Mouse (Mus musculus): Measurements from ENCODE around the gene Rasgef1b.

Rasgef1b gene

GRCm38 (mm10) chr5:99402784-99403183 lies 326.1 kb downstream of the Rasgef1b start:
- no peak for DNase-seq (ENCODE audit: low spot score in 2 of 2)

GRCm38 (mm10) chr5:99402297-99402696 lies 326.6 kb downstream of the Rasgef1b start:
- DNase-seq (ENCODE audit: low spot score in 2 of 2), result no peak

GRCm38 (mm10) chr5:99399855-99400626 lies 328.8 kb downstream of the Rasgef1b start:
- DNase-seq (ENCODE audit: low spot score in 2 of 2), result no peak

GRCm38 (mm10) chr5:99398472-99399070 lies 330.3 kb downstream of the Rasgef1b start:
- DNase-seq (ENCODE audit: low spot score in 2 of 2), result no peak

- no peak for DNase-seq (ENCODE audit: low spot score in 2 of 2)
Observed at GRCm38 (mm10) chr5:99394578-99394977, 334.3 kb downstream of the Rasgef1b start.

- DNase-seq (ENCODE audit: low spot score in 2 of 2), result no peak
Observed at GRCm38 (mm10) chr5:99391525-99391924, 337.3 kb downstream of the Rasgef1b start.

GRCm38 (mm10) chr5:99390776-99391175 lies 338.1 kb downstream of the Rasgef1b start:
- DNase-seq (ENCODE audit: low spot score in 2 of 2), result no peak

- no peak for DNase-seq (ENCODE audit: low spot score in 2 of 2)
Observed at GRCm38 (mm10) chr5:99390314-99390713, 338.6 kb downstream of the Rasgef1b start.

GRCm38 (mm10) chr5:99388585-99389250 lies 340.1 kb downstream of the Rasgef1b start:
- no peak for DNase-seq (ENCODE audit: low spot score in 2 of 2)

- no peak for DNase-seq (ENCODE audit: low spot score in 2 of 2)
Observed at GRCm38 (mm10) chr5:99388131-99388530, 340.7 kb downstream of the Rasgef1b start.

- peak; percentile 65 to 82 for DNase-seq (ENCODE audit: low spot score in 2 of 2)
Observed at GRCm38 (mm10) chr5:99387185-99387981, 341.5 kb downstream of the Rasgef1b start.

GRCm38 (mm10) chr5:99386246-99386845 lies 342.5 kb downstream of the Rasgef1b start:
- no peak for DNase-seq (ENCODE audit: low spot score in 2 of 2)

GRCm38 (mm10) chr5:99385737-99386136 lies 343.1 kb downstream of the Rasgef1b start:
- DNase-seq (ENCODE audit: low spot score in 2 of 2), result no peak

GRCm38 (mm10) chr5:99385090-99385489 lies 343.8 kb downstream of the Rasgef1b start:
- DNase-seq (ENCODE audit: low spot score in 2 of 2), result no peak

GRCm38 (mm10) chr5:99383783-99384281 lies 345.0 kb downstream of the Rasgef1b start:
- peak; percentile 62 to 87 for DNase-seq (ENCODE audit: low spot score in 2 of 2)

GRCm38 (mm10) chr5:99382786-99383185 lies 346.1 kb downstream of the Rasgef1b start:
- no peak for DNase-seq (ENCODE audit: low spot score in 2 of 2)

GRCm38 (mm10) chr5:99381639-99382038 lies 347.2 kb downstream of the Rasgef1b start:
- no peak for DNase-seq (ENCODE audit: low spot score in 2 of 2)

GRCm38 (mm10) chr5:99380882-99381281 lies 348.0 kb downstream of the Rasgef1b start:
- DNase-seq (ENCODE audit: low spot score in 2 of 2), result no peak

GRCm38 (mm10) chr5:99380166-99380565 lies 348.7 kb downstream of the Rasgef1b start:
- DNase-seq (ENCODE audit: low spot score in 2 of 2), result no peak

- DNase-seq (ENCODE audit: low spot score in 2 of 2), result no peak
Observed at GRCm38 (mm10) chr5:99378437-99379226, 350.2 kb downstream of the Rasgef1b start.

Data from frontal cortex, postnatal 36 days (tissue).